Mouse (Mus musculus) olfactory bulb, adult 2 months (tissue): Measurements from ENCODE around the gene Ttll3. TPM values are rescaled to one million over a fixed set of nuclear protein-coding genes. Genes with fewer than 3 reads are reported as not detected.

Source experiments
- H3K27ac ChIP-seq: fragments of 200-500 bp; 2 replicates; pipeline ENCODE4 v1.5.1; 2012; ENCODE audit warnings: low read depth, low read length; ENCODE audit not compliant: insufficient read depth
- H3K4me1 ChIP-seq: fragments of 200-500 bp; 2 replicates; pipeline ENCODE4 v1.6.1; 2012; ENCODE audit warnings: low read length; ENCODE audit not compliant: control insufficient read depth, insufficient read depth
- H3K4me3 ChIP-seq: fragments of 200-500 bp; 2 replicates; pipeline ENCODE4 v1.5.1; 2012; ENCODE audit warnings: mild to moderate bottlenecking, low read depth, low read length, moderate library complexity; ENCODE audit not compliant: insufficient read depth
- CTCF ChIP-seq: fragments of 200-500 bp; IDR thresholded peaks from 2 replicates; pipeline ENCODE4 v1.5.1; 2012; ENCODE audit warnings: low read depth, mild to moderate bottlenecking, low read length, moderate library complexity; ENCODE audit not compliant: insufficient read depth
- POLR2A ChIP-seq: fragments of 200-500 bp; IDR thresholded peaks from 2 replicates; pipeline ENCODE4 v1.6.1; 2012; ENCODE audit warnings: mild to moderate bottlenecking, low read depth, low read length, moderate library complexity; ENCODE audit not compliant: insufficient read depth
- WGBS: fragments of 180-500 bp; shearing (Covaris S2); methylation state at CpG from one replicate; pipeline ENCODE4 v1.1.7; 2018; 5-methylcytosine and 5-hydroxymethylcytosine counted together
- polyA plus RNA-seq: library from polyadenylated mRNA; stranded (reverse); fragments of >200 nt; gene quantifications from 2 replicates; pipeline ENCODE4 v1.2.4, GENCODE M21; 2012; ENCODE audit warnings: low replicate concordance; ENCODE audit not compliant: missing spikeins, insufficient read depth, insufficient read length

Gene Ttll3
- polyA plus RNA-seq, 1 experiment, result not detected

DNA sequence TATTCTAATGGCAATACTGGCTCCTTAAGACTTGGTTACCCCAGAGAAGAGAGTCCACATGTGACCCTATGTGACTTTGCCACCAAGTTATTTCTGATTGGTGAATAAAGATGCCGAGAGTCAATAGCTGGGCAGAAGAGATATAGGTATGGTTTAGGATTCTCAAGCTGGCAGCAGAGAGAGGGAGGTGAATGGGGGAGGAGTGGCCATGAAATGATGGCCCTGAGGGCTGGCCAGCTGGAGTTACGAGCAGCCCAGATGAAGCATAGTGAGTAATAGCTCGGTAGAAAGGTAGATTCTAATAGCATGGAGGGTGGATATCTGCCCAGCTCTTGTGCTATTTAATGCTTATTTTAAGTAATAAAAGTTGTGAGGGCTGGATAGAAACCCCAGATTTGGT is 36.2 kb upstream of the Ttll3 start:
- Histone ChIP-seq H3K4me3 (no peak overlapping the region), H3K27ac (no peak overlapping the region), H3K4me1 (no peaks in the 10 kb centered on the region)
- 82% methylated on average over 3 of the region's 3 CpGs for WGBS
- TF ChIP-seq CTCF (no peak), POLR2A (no peak)

GRCm38 (mm10) chr6:113353696-113354095 is 35.4 kb upstream of the Ttll3 start:
- WGBS, result 74% methylated on average over 3 of the region's 3 CpGs
- H3K27ac ChIP-seq, result no peak overlapping the region
- TF ChIP-seq POLR2A (no peak), CTCF (no peak)
- no peak overlapping the region for H3K4me3 ChIP-seq
- no peaks in the 10 kb centered on the region for H3K4me1 ChIP-seq

DNA sequence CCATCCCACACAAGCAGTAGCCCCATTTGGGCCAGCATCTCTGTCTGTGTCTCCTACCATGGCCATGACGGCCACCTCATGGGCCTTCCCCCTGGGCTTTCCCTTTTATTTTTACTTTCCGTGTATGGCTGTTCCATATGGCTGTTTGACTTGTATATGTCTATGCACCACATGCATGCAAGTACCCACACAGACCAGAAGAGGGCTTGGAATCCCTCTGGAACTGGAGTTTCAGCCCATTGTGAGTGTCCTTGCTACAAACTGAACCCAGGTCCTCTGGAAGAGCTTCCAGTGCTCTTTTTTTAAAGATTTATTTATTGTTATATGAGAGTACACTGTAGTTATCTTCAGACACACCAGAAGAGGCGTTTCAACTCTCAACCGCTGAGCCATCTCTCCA is 27.6 kb upstream of the Ttll3 start:
- WGBS, result 75% methylated on average over 4 of the region's 4 CpGs
- Histone ChIP-seq H3K27ac (no peak overlapping the region), H3K4me1 (no peaks in the 10 kb centered on the region; the same call in 1 of the 2 replicates), H3K4me3 (no peak overlapping the region)
- TF ChIP-seq POLR2A, result no peak
- no peak for TF ChIP-seq CTCF

DNA sequence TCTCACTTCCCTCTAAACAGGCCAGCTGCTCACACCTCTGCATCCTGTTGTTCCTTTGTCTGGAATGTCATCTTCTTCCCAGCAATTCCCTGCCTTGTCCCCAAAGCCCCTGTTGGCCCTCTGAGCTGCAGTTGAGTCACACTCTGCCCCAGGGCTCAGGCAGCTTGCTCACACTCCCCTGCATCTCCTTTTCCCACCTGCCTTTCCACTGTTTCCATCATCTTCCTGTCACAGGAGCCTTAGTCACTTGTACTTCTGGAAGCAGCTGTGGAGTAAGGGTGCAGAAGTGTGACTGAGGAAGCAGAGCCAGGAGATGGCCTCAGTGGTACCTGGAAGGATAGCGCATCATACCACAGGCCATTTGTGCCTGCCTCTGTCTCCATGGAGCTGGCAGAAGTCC is 26.8 kb upstream of the Ttll3 start:
- H3K27ac ChIP-seq, result no peak overlapping the region
- H3K4me3 ChIP-seq, result no peak overlapping the region
- H3K4me1 ChIP-seq, result no peaks in the 10 kb centered on the region; the same call in 1 of the 2 replicates
- 92% methylated on average over 1 of the region's 1 CpGs for whole genome bisulfite sequencing
- TF ChIP-seq CTCF (no peak), POLR2A (no peak)

DNA sequence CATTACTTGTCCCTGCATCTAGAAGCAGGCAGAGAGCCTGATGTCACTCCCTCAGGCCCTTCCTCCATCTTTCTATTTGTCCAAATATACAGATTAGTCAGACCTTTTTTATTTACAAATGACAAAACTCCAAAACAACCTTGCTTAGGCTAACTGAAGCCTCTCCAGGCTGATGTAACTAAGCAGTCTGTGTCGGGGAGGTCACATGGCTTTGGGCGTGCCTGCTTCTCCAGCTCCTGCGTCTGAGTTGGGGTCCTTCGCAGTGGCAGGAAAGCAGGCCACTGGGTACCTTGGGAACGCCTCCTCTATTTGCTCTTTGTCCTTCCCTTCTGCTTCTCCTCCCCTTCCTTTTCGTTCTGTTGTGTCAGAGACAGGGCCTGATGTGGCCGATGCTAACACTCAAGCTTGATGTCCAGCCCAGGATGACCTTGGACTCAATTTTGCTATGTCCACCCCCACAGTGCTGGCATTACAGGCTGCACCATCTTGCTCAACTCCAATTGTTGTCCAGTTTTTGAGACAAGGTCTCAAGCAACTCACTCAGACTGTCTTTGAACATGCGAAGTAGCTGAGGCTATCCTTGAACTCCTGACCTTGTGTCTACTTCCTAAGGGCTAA is 24.4 kb upstream of the Ttll3 start:
- TF ChIP-seq POLR2A (no peak), CTCF (no peak)
- no peak overlapping the region for H3K4me3 ChIP-seq
- 69% methylated on average over 8 of the region's 8 CpGs for WGBS
- H3K4me1 ChIP-seq, result no peaks in the 10 kb centered on the region; the same call in 1 of the 2 replicates
- no peak overlapping the region for H3K27ac ChIP-seq

DNA sequence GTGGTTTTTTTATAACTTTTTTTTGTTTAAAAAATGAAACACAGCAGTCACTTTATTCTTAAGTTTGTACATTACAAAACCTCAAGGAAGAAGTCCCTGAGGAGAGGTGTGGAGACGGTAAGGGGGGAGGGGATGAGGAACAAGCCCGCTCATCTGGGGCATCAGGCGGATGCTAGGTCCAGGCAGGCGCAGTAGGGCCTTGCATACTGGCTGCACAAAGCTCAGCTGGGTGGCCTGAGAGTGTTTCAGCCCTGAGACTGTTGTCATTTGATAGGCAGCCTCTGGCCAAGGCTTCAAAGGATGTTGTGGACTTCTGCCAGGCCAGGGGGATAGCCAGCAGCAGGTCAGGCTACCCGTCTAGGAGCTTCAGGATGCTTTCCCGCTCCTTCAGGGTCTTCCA is 22.4 kb upstream of the Ttll3 start:
- Histone ChIP-seq H3K4me1 (no peaks in the 10 kb centered on the region; the same call in 1 of the 2 replicates), H3K27ac (no peak overlapping the region), H3K4me3 (no peak overlapping the region)
- WGBS, result 85% methylated on average over 6 of the region's 6 CpGs
- no peak for TF ChIP-seq CTCF
- no peak for TF ChIP-seq POLR2A

- no peaks in the 10 kb centered on the region; the same call in 1 of the 2 replicates for H3K4me1 ChIP-seq
- TF ChIP-seq CTCF (no peak), POLR2A (no peak)
- WGBS, result 97% methylated on average over 1 of the region's 1 CpGs
- no peak overlapping the region for H3K27ac ChIP-seq
- no peak overlapping the region for H3K4me3 ChIP-seq
Observed at GRCm38 (mm10) chr6:113367574-113367973, 21.5 kb upstream of the Ttll3 start.

DNA sequence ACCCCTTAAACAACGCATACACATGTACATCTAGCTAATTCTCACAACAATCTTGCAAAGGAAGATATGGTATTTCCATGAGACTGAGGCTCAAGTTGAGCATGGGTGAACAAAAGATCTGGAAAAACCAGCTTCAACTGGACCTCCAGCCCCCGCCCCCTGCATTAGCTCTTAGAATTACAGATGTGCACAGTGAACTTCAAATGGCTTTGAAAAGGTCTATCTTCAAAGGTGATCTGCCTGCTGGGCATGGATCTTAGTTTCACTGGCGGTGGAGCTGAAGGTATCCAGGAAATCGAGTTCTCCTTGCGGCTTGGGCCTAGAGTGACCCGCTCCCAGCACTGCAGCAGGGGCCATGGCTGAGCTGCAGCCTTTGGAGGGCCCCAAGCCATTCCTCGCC is 20.9 kb upstream of the Ttll3 start:
- TF ChIP-seq CTCF (no peak), POLR2A (no peak)
- H3K4me3 ChIP-seq, result no peak overlapping the region
- H3K27ac ChIP-seq, result no peak overlapping the region
- WGBS, result 90% methylated on average over 7 of the region's 7 CpGs
- no peaks in the 10 kb centered on the region; the same call in 1 of the 2 replicates for H3K4me1 ChIP-seq

- Histone ChIP-seq H3K4me1 (no peaks in the 10 kb centered on the region; the same call in 1 of the 2 replicates), H3K27ac (no peak overlapping the region), H3K4me3 (no peak overlapping the region)
- WGBS, result 65% methylated on average over 5 of the region's 5 CpGs
- TF ChIP-seq CTCF, result no peak
- no peak for TF ChIP-seq POLR2A
Observed at GRCm38 (mm10) chr6:113368577-113368976, 20.5 kb upstream of the Ttll3 start.
